Mouse (Mus musculus) limb, embryonic 14.5 days (tissue): ENCODE measurements at regions not wholly inside any gene's neighbourhood (a gene's known extent, or its start where the extent isn't known, plus 50 kb on each side); places are given as distances from the start of the nearest gene placed in this dataset.

Experiments used
- ATAC-seq: fragments of 200-750 bp; cut with Nextera tagmentation; 2 replicates; pipeline ENCODE4 v1.8.0; 2017; ENCODE audit warnings: low read depth, moderate number of reproducible peaks, moderate TSS enrichment; ENCODE audit not compliant: low FRiP score
- DNase-seq: peaks from one replicate; pipeline ENCODE4 v3.0.0-alpha.2; 2015; ENCODE audit warnings: low spot score
- H3K27ac ChIP-seq: fragments of 300-500 bp; sonication (generic); replicated peaks from 2 replicates; pipeline ENCODE4 v1.5.1; 2014; ENCODE audit warnings: low read depth, mild to moderate bottlenecking, low read length, moderate library complexity, mixed read lengths
- H3K27me3 ChIP-seq: fragments of 300-500 bp; sonication (generic); 2 replicates; pipeline ENCODE4 v1.6.1; 2014; ENCODE audit warnings: low read length, mixed read lengths; ENCODE audit not compliant: control insufficient read depth, insufficient read depth
- H3K36me3 ChIP-seq: fragments of 300-500 bp; sonication (generic); 2 replicates; pipeline ENCODE4 v1.6.1; 2014; ENCODE audit warnings: mild to moderate bottlenecking, low read length, moderate library complexity, mixed read lengths; ENCODE audit not compliant: control insufficient read depth, insufficient read depth
- H3K4me1 ChIP-seq: fragments of 300-500 bp; sonication (generic); 2 replicates; pipeline ENCODE4 v1.6.1; 2014; ENCODE audit warnings: antibody characterized with exemption, low read length, mixed read lengths; ENCODE audit not compliant: control insufficient read depth, insufficient read depth
- H3K4me2 ChIP-seq: fragments of 300-500 bp; sonication (generic); replicated peaks from 2 replicates; pipeline ENCODE4 v1.6.1; 2014; ENCODE audit warnings: low read depth, mild to moderate bottlenecking, low read length, moderate library complexity; ENCODE audit not compliant: severe bottlenecking
- H3K4me3 ChIP-seq: fragments of 300-500 bp; sonication (generic); replicated peaks from 2 replicates; pipeline ENCODE4 v1.5.1; 2014; ENCODE audit warnings: low read length
- H3K9ac ChIP-seq: fragments of 300-500 bp; sonication (generic); 2 replicates; pipeline ENCODE4 v1.6.1; 2014; ENCODE audit warnings: mild to moderate bottlenecking, low read depth, low read length, moderate library complexity; ENCODE audit not compliant: severe bottlenecking
- H3K9me3 ChIP-seq: fragments of 300-500 bp; sonication (generic); 2 replicates; pipeline ENCODE4 v1.6.1; 2016; ENCODE audit warnings: low read length; ENCODE audit not compliant: control insufficient read depth
- POLR2A ChIP-seq: fragments of 200-500 bp; IDR thresholded peaks from 2 replicates; pipeline ENCODE4 v1.8.0; 2012; ENCODE audit warnings: inconsistent platforms, mild to moderate bottlenecking, moderate library complexity, borderline replicate concordance; ENCODE audit not compliant: insufficient read depth, insufficient read length; ENCODE audit errors: extremely low read depth
- WGBS: fragments of 180-500 bp; shearing (Covaris S2); extraction: QIAGEN DNeasy Blood & Tissue Kit; methylation state at CpG from one replicate; pipeline ENCODE4 v1.1.7; 2014; 5-methylcytosine and 5-hydroxymethylcytosine counted together

DNA sequence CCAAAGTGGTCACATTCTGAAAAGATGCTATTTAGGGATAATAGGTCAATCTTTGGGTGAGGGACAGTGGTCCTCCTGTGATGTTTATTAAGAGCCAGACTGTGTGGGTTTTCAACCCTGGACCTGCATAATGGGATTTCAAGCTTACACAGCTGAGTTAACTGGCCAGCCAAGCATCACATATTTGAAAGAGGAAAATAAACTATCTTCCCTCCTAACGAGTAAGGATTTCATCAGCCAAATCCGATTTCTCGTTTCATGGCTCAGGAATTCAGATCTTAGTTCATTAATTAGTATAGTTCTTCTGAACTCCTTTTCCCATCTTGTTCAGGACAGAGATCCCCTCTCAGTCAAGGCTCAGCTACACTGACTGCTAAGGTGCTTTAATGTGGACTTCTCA lies 120.1 kb upstream of the Tut7 start:
- Histone ChIP-seq H3K4me2 (no peak overlapping the region), H3K4me3 (no peak overlapping the region), H3K9me3 (no peaks in the 10 kb centered on the region), H3K9ac (no peak overlapping the region), H3K27me3 (no peaks in the 10 kb centered on the region), H3K4me1 (peaks cover 30% of the 10 kb centered on the region), H3K27ac (no peak overlapping the region), H3K36me3 (no peaks in the 10 kb centered on the region)
- DNase-seq (no peak), ATAC-seq (no peak)
- no peak for TF ChIP-seq POLR2A
- 71% methylated on average over 3 of the region's 3 CpGs for WGBS

DNA sequence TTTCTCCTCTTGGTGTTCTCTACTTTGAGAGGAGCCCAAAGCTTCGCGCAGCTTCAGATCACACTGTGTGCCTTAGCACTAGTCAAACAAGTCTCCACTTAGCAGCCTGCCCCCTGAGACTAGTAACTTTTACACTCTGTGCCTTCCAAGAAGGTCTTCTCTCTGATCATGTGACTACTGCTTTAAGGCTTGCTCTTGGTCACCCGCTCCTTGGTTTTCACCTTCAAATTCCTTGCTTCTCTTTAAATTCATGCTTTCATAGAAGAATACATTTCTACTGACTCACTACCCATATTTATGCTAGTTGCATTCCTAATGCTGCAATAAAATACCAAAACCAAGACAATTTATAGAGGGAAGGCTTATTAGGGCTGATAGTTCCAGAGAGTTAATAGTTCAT lies 118.6 kb upstream of the Tut7 start:
- TF ChIP-seq POLR2A, result no peak
- no peaks in the 10 kb centered on the region for H3K27me3 ChIP-seq
- H3K4me2 ChIP-seq, result no peak overlapping the region
- H3K9ac ChIP-seq, result no peak overlapping the region
- no peak overlapping the region for H3K27ac ChIP-seq
- peaks cover 20% of the 10 kb centered on the region for H3K4me1 ChIP-seq
- no peaks in the 10 kb centered on the region for H3K9me3 ChIP-seq
- H3K36me3 ChIP-seq, result no peaks in the 10 kb centered on the region
- 56% methylated on average over 3 of the region's 3 CpGs for WGBS
- no peak for ATAC-seq
- no peak for DNase-seq
- H3K4me3 ChIP-seq, result no peak overlapping the region

- Histone ChIP-seq H3K4me2 (peak overlapping the region; percentile 13; the same call in 1 of the 2 replicates), H3K4me1 (peaks cover 15% of the 10 kb centered on the region), H3K9me3 (no peaks in the 10 kb centered on the region), H3K27me3 (no peaks in the 10 kb centered on the region), H3K27ac (no peak overlapping the region), H3K4me3 (no peak overlapping the region), H3K36me3 (no peaks in the 10 kb centered on the region), H3K9ac (no peak overlapping the region)
- WGBS, result 32% methylated on average over 16 of the region's 16 CpGs
- no peak for ATAC-seq
- TF ChIP-seq POLR2A, result no peak
- no peak for DNase-seq
These were observed 117.7 kb upstream of the Tut7 start for GRCm38 (mm10) chr13:59940414-59941205.

GRCm38 (mm10) chr13:59939886-59940285 lies 116.9 kb upstream of the Tut7 start:
- Histone ChIP-seq H3K27ac (no peak overlapping the region), H3K27me3 (no peaks in the 10 kb centered on the region), H3K4me2 (no peak overlapping the region), H3K9me3 (no peaks in the 10 kb centered on the region), H3K9ac (no peak overlapping the region), H3K4me3 (no peak overlapping the region), H3K36me3 (no peaks in the 10 kb centered on the region), H3K4me1 (peaks cover 15% of the 10 kb centered on the region)
- no peak for TF ChIP-seq POLR2A
- 58% methylated on average over 5 of the region's 5 CpGs for WGBS
- DNase-seq (no peak), ATAC-seq (no peak)

- ATAC-seq (no peak), DNase-seq (no peak)
- no peaks in the 10 kb centered on the region for H3K27me3 ChIP-seq
- no peak overlapping the region for H3K27ac ChIP-seq
- 71% methylated on average over 3 of the region's 3 CpGs for WGBS
- peaks cover 15% of the 10 kb centered on the region for H3K4me1 ChIP-seq
- no peak for TF ChIP-seq POLR2A
- no peak overlapping the region for H3K4me2 ChIP-seq
- no peak overlapping the region for H3K9ac ChIP-seq
- H3K4me3 ChIP-seq, result no peak overlapping the region
- no peaks in the 10 kb centered on the region for H3K36me3 ChIP-seq
- H3K9me3 ChIP-seq, result no peaks in the 10 kb centered on the region
These were observed 114.2 kb upstream of the Tut7 start for GRCm38 (mm10) chr13:59937147-59937546.

DNA sequence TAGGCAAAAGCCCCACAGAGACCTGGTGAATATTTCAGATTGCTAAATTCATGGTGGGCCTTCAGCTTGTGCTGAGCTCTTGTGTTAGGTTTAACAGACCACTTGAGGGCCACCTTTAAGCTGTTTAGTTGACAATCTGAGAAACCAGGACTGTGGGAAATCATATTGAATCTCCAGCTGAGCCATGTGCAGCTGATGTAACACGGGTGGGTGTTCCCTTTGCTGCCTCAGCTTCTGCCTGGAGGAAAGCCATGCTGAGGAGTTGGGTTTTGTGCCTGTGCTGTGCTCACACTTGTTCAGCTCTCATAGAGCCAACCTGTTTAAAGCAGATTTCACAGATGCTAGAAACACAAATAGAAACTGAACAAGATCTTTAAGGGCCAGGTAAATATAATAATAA lies 111.6 kb upstream of the Tut7 start:
- H3K4me2 ChIP-seq, result no peak overlapping the region
- H3K9ac ChIP-seq, result no peak overlapping the region
- DNase-seq, result peak; percentile 40
- WGBS, result 9% methylated on average over 1 of the region's 1 CpGs
- no peaks in the 10 kb centered on the region for H3K4me1 ChIP-seq
- H3K4me3 ChIP-seq, result no peak overlapping the region
- no peaks in the 10 kb centered on the region for H3K27me3 ChIP-seq
- ATAC-seq, result peak; percentile 68
- 0 out of 2 replicates have a peak overlapping the region, but pooled peaks have one; percentile 30 for H3K27ac ChIP-seq
- no peak for TF ChIP-seq POLR2A
- no peaks in the 10 kb centered on the region for H3K9me3 ChIP-seq
- no peaks in the 10 kb centered on the region for H3K36me3 ChIP-seq
